Mouse (Mus musculus) liver, postnatal 0 days (tissue): ENCODE results near the gene Gm5426.

Source experiments
- CTCF ChIP-seq: sonication (generic); IDR thresholded peaks from 2 replicates; pipeline ENCODE4 v1.5.1; 2016; ENCODE audit warnings: antibody characterized with exemption, low read depth
- EP300 ChIP-seq: IDR thresholded peaks from 2 replicates; pipeline ENCODE4 v1.6.1; 2016; ENCODE audit warnings: antibody characterized with exemption, low read depth, mild to moderate bottlenecking

DNA sequence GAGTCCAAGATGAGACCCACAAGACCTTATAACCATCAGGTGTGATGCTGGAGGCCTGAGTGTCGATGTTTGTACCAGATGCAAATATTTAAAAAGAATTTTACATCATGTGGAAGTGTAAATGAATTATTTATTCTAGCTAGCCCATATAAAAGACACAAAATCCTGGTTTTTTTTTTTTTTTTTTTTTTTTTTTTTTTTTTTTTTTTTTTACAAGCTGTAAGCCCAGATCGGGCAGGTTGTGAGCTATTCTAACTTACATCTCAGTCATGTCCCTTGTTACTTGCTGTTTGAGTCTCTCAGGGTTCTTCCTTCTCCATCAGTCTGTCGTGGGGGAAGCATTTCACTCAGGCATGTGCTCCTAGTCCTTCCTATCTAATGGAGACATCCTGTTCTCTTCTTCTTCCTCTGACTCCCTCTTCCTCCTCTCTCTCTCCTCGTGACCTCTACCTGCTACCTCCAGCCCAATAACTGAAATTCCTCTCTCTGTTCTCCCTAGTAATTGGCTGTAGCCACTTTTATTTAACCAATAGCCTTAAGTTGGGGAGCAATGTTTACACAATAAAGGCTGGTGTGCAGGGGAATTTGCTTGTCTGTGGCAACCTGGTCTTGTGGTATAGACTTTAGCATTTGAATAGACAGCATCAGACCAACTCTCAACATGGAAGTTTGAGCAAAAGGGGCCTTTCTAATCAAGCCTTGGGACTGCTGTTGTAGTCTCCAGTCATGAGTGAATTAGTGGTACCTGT lies 29.3 kb upstream of the Gm5426 start:
- TF ChIP-seq CTCF, result no peak
- TF ChIP-seq EP300, result no peak
